Mouse (Mus musculus) kidney, adult 8-10 months (tissue): ENCODE results near the gene Siglech.
"Not testable (repeated sequence)": the region's sequence is repeated elsewhere in the genome, so short reads cannot be mapped to it uniquely, and the experiment has no call there.

ENCODE experiments used
- DNase-seq, 2 experiments: peaks; one replicate each; pipeline ENCODE4 v3.0.0; 2022

Gene Siglech

GRCm38 (mm10) chr7:55767926-55768325 lies at the start of gene Siglech:
Gene Siglech (plus strand): TSS chr7:55768178.
- no peak for DNase-seq

- DNase-seq: no peak
Measured at GRCm38 (mm10) chr7:55722673-55723072, 45.3 kb upstream of the Siglech start.

- no peak for DNase-seq
Measured at GRCm38 (mm10) chr7:55728903-55729302, 39.1 kb upstream of the Siglech start.

GRCm38 (mm10) chr7:55734483-55734882 lies 33.5 kb upstream of the Siglech start:
- DNase-seq: no peak

- DNase-seq: peak in 1 of 2 experiments; percentile 29
Measured at GRCm38 (mm10) chr7:55737125-55737912, 30.7 kb upstream of the Siglech start.

GRCm38 (mm10) chr7:55743614-55744267 lies 24.2 kb upstream of the Siglech start:
- no peak for DNase-seq

GRCm38 (mm10) chr7:55744566-55745220 lies 23.3 kb upstream of the Siglech start:
- no peak for DNase-seq

GRCm38 (mm10) chr7:55750841-55751240 lies 17.1 kb upstream of the Siglech start:
- no peak for DNase-seq

- no peak for DNase-seq
Measured at GRCm38 (mm10) chr7:55759346-55759745, 8.6 kb upstream of the Siglech start.

- no peak for DNase-seq
Measured at GRCm38 (mm10) chr7:55780011-55780410, 12.0 kb downstream of the Siglech start.

GRCm38 (mm10) chr7:55782493-55782892 lies 14.5 kb downstream of the Siglech start:
- no peak for DNase-seq

GRCm38 (mm10) chr7:55784580-55784979 lies 16.6 kb downstream of the Siglech start:
- DNase-seq: peak in 1 of 2 experiments; percentile 7

GRCm38 (mm10) chr7:55790586-55790985 lies 22.6 kb downstream of the Siglech start:
- not testable (repeated sequence) for DNase-seq

GRCm38 (mm10) chr7:55792280-55792679 lies 24.3 kb downstream of the Siglech start:
- no peak for DNase-seq

- DNase-seq: no peak
Measured at GRCm38 (mm10) chr7:55793236-55793951, 25.4 kb downstream of the Siglech start.

GRCm38 (mm10) chr7:55793952-55794603 lies 26.1 kb downstream of the Siglech start, which contains the start of gene Tubgcp5:
Gene Tubgcp5 (plus strand): TSS chr7:55794154.
- peak; percentile 97 to 98 for DNase-seq

- no peak for DNase-seq
Measured at GRCm38 (mm10) chr7:55799981-55800380, 32.0 kb downstream of the Siglech start.

- no peak for DNase-seq
Measured at GRCm38 (mm10) chr7:55809967-55810366, 42.0 kb downstream of the Siglech start.

GRCm38 (mm10) chr7:55824468-55824867 lies 56.5 kb downstream of the Siglech start:
- DNase-seq: no peak

GRCm38 (mm10) chr7:55827551-55827950 lies 59.6 kb downstream of the Siglech start:
- DNase-seq: no peak
